ENCODE assay signal across 8 mouse cellular contexts in the genomic region with DNA sequence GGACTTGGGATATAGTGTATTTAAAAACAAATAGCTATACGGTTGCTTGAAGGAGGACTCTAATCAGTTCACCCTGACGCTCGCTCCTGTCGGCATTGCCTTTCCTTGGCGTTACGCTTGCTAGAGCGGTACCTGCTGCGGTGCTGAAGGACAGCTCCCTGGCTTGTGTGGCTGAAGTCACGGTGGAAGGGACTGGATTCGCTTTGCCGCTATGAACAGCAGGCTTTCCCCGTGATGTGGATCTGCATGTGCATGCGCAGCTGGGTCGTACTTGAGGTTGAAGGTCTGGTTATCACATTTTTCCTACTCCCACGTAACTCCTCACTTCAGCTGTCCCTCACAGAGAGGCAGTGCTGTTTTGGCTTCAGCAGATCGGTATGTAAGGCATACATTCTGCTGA. TPM values are rescaled to one million over a fixed set of nuclear protein-coding genes. Genes with fewer than 3 reads are reported as not detected.
DNase-seq lines count a peak whose midpoint lies in the region; ATAC-seq and TF ChIP-seq lines count a peak whose summit lies in the region.

No protein-coding gene starts in this region.

- no peak overlapping the region for H3K4me2 ChIP-seq in heart, embryonic 14.5 days (ENCODE audit: low read length)
- 0 out of 2 replicates have a peak overlapping the region, but pooled peaks have one; percentile 71 for H3K4me2 ChIP-seq in kidney, embryonic 14.5 days (replicated peaks; ENCODE audit: low read depth, low read length)
- H3K4me2 ChIP-seq in lung, embryonic 16.5 days (ENCODE audit: low read depth, low read length) = no peak overlapping the region

- no peak for TF ChIP-seq POLR2A in heart, adult 2 months (IDR thresholded peaks at IDR 0.05; ENCODE audit: insufficient read depth, low read depth, low read length)

- WGBS in heart, adult 2 months = 2% methylated on average over 16 of the region's 16 CpGs
- WGBS in heart, embryonic 14.5 days = 3% methylated on average over 16 of the region's 16 CpGs
- 3% methylated on average over 16 of the region's 16 CpGs for WGBS in kidney, embryonic 14.5 days
- 2% methylated on average over 16 of the region's 16 CpGs for WGBS in lung, embryonic 16.5 days

- H3K79me2 ChIP-seq in heart, adult 2 months (replicated peaks; ENCODE audit: control insufficient read depth, insufficient read depth, low read length) = no peaks in the 10 kb centered on the region

- TF ChIP-seq CTCF in heart, adult 2 months (IDR thresholded peaks at IDR 0.05) = no peak

- H3K27me3 ChIP-seq in heart, adult 2 months (ENCODE audit: control insufficient read depth, insufficient read depth, low read length) = peaks cover 13% of the 10 kb centered on the region
- H3K27me3 ChIP-seq in heart, embryonic 14.5 days (ENCODE audit: control insufficient read depth, insufficient read depth, low read length) = peaks cover 86% of the 10 kb centered on the region
- peaks cover 29% of the 10 kb centered on the region for H3K27me3 ChIP-seq in kidney, embryonic 14.5 days (ENCODE audit: control insufficient read depth, insufficient read depth, low read length)
- peaks cover 46% of the 10 kb centered on the region for H3K27me3 ChIP-seq in lung, embryonic 16.5 days (ENCODE audit: control insufficient read depth, insufficient read depth, low read depth, low read length)

- no peaks in the 10 kb centered on the region for H3K9me3 ChIP-seq in heart, embryonic 14.5 days (ENCODE audit: control insufficient read depth, low read length)
- no peaks in the 10 kb centered on the region for H3K9me3 ChIP-seq in kidney, embryonic 14.5 days (ENCODE audit: control insufficient read depth, low read length)
- H3K9me3 ChIP-seq in lung, embryonic 16.5 days (ENCODE audit: control insufficient read depth, low read length) = no peaks in the 10 kb centered on the region

- H3K27ac ChIP-seq in heart, adult 2 months = no peak overlapping the region
- no peak overlapping the region for H3K27ac ChIP-seq in heart, embryonic 14.5 days (replicated peaks in 1 of 2; ENCODE audit: control insufficient read depth in 1 of 2, insufficient read depth in 1 of 2, low read depth in 2 of 2, low read length in 2 of 2)
- no peak overlapping the region for H3K27ac ChIP-seq in kidney, embryonic 14.5 days (ENCODE audit: low read depth, low read length)
- no peak overlapping the region for H3K27ac ChIP-seq in lung, embryonic 16.5 days (ENCODE audit: low read length)

- peak; percentile 50; the same call in 1 of the 2 replicates for ATAC-seq in heart, embryonic 14.5 days (ENCODE audit: insufficient number of reproducible peaks, insufficient read depth, low FRiP score, low read depth)
- no peak for ATAC-seq in kidney, embryonic 14.5 days (ENCODE audit: low FRiP score, low TSS enrichment)
- peak; percentile 57; the same call in 1 of the 2 replicates for ATAC-seq in lung, embryonic 16.5 days (ENCODE audit: low read depth)

- peak; percentile 50 to 61 for DNase-seq in heart, adult 2 months
- DNase-seq in heart, postnatal 25 days (ENCODE audit: low spot score) = no peak
- DNase-seq in embryo, embryonic 11.5 days (ENCODE audit: low read depth, low spot score) = peak; percentile 84
- DNase-seq in ovary, postnatal 10 days (ENCODE audit: low spot score) = peak; percentile 60
- peak; percentile 40 for DNase-seq in urinary bladder, adult 2 months (ENCODE audit: low spot score)

- no peak overlapping the region for H3K9ac ChIP-seq in heart, adult 2 months (ENCODE audit: low read depth, low read length)
- no peak overlapping the region for H3K9ac ChIP-seq in heart, embryonic 14.5 days (ENCODE audit: low read length)
- no peak overlapping the region for H3K9ac ChIP-seq in kidney, embryonic 14.5 days (ENCODE audit: low read depth, low read length)
- H3K9ac ChIP-seq in lung, embryonic 16.5 days (ENCODE audit: low read length) = no peak overlapping the region

- no peak for TF ChIP-seq EP300 in heart, adult 2 months (IDR thresholded peaks at IDR 0.05; ENCODE audit: insufficient read depth, low read depth, low read length)

- H3K4me3 ChIP-seq in heart, adult 2 months = no peak overlapping the region
- no peak overlapping the region for H3K4me3 ChIP-seq in heart, embryonic 14.5 days (ENCODE audit: control insufficient read depth in 1 of 2, insufficient read depth in 1 of 2, low read depth in 1 of 2, low read length in 2 of 2)
- no peak overlapping the region for H3K4me3 ChIP-seq in kidney, embryonic 14.5 days (ENCODE audit: low read length)
- no peak overlapping the region for H3K4me3 ChIP-seq in lung, embryonic 16.5 days (ENCODE audit: low read length)

- H3K36me3 ChIP-seq in heart, adult 2 months (ENCODE audit: control insufficient read depth, insufficient read depth, low read length) = no peaks in the 10 kb centered on the region
- H3K36me3 ChIP-seq in heart, embryonic 14.5 days (ENCODE audit: control insufficient read depth, insufficient read depth, low read length) = no peaks in the 10 kb centered on the region
- no peaks in the 10 kb centered on the region for H3K36me3 ChIP-seq in kidney, embryonic 14.5 days (ENCODE audit: control insufficient read depth, insufficient read depth, low read length)
- H3K36me3 ChIP-seq in lung, embryonic 16.5 days (ENCODE audit: control insufficient read depth, insufficient read depth, low read length) = no peaks in the 10 kb centered on the region

- intact Hi-C loops in heart, adult 2 months (cut with DNase I) = no loop called here
- intact Hi-C loops in heart, postnatal 25 days (cut with DNase I) = no loop called here

- H3K4me1 ChIP-seq in heart, adult 2 months (ENCODE audit: control insufficient read depth, insufficient read depth, low read length) = peaks cover 2% of the 10 kb centered on the region; the same call in 1 of the 2 replicates
- peaks cover 3 to 12% of the 10 kb centered on the region in 2 experiments; a peak in 2 of 4 replicates for H3K4me1 ChIP-seq in heart, embryonic 14.5 days (ENCODE audit: control insufficient read depth in 2 of 2, insufficient read depth in 2 of 2, low read length in 2 of 2)
- H3K4me1 ChIP-seq in kidney, embryonic 14.5 days (ENCODE audit: control insufficient read depth, insufficient read depth, low read length) = peaks cover 8% of the 10 kb centered on the region; the same call in 1 of the 2 replicates
- peaks cover 7% of the 10 kb centered on the region for H3K4me1 ChIP-seq in lung, embryonic 16.5 days (replicated peaks; ENCODE audit: control insufficient read depth, insufficient read depth, low read length)

RNA-seq across cellular contexts. Expression of a gene that starts 3.5 kb away (rescaled TPM):
- total RNA-seq in heart, adult 2 months (2021) = under 1 TPM in 1 of 2 experiments, not detected in 1; 0.02 TPM
- 0.09 TPM in 1 of 2 replicates, not detected in the other for polyA plus RNA-seq in heart, adult 2 months (2012; rRNA removed)
- under 1 TPM; 0.18 to 0.25 TPM for total RNA-seq in heart, postnatal 25 days (2021)
- polyA plus RNA-seq in heart, embryonic 14.5 days (2014; fragmentation: Nextera tagmentation; extraction: Ambion mirVana) = 0.27 and 0.31 TPM in 2 replicates
- polyA plus RNA-seq in kidney, embryonic 14.5 days (2014; fragmentation: Nextera tagmentation; extraction: Ambion mirVana) = 15.1 and 18.4 TPM in 2 replicates
- polyA plus RNA-seq in lung, embryonic 16.5 days (2015; fragmentation: Nextera tagmentation; extraction: Ambion mirVana) = 0.98 and 1.4 TPM in 2 replicates
- 0.41 and 0.48 TPM in 2 replicates for polyA plus RNA-seq in urinary bladder, adult 2 months (2012; rRNA removed)
